Mouse (Mus musculus) macrophage (primary cell): ENCODE data around the gene Gm28305. TPM values are rescaled to one million over a fixed set of nuclear protein-coding genes. Genes with fewer than 3 reads are reported as not detected.

ENCODE experiments used
- H3K27ac ChIP-seq: fragments of 350-480 bp; formaldehyde crosslinking; 2 replicates; pipeline ENCODE4 v1.9.0; 2021
- H3K36me3 ChIP-seq: fragments of 350-480 bp; formaldehyde crosslinking; 2 replicates; pipeline ENCODE4 v1.9.0; 2021; ENCODE audit errors: inconsistent target
- H3K4me3 ChIP-seq: fragments of 350-480 bp; formaldehyde crosslinking; 2 replicates; pipeline ENCODE4 v1.9.0; 2021; ENCODE audit errors: inconsistent target
- H3K79me2 ChIP-seq: fragments of 350-480 bp; formaldehyde crosslinking; 2 replicates; pipeline ENCODE4 v1.9.0; 2021; ENCODE audit errors: inconsistent target
- WGBS: methylation state at CpG from one replicate; pipeline ENCODE4 v1.1.7; 2026; ENCODE audit warnings: inconsistent platforms; ENCODE audit not compliant: missing documents; 5-methylcytosine and 5-hydroxymethylcytosine counted together
- polyA plus RNA-seq: library from polyadenylated mRNA; stranded (reverse); fragments of 250-400 nt; gene quantifications from 3 replicates; pipeline ENCODE4 v1.2.4, GENCODE M21; 2018; ENCODE audit warnings: inconsistent platforms
- total RNA-seq, 78 experiments: library from RNA; depleted of rRNA; stranded (reverse); fragments of 250-400 nt; gene quantifications; 1 replicate in 9 of 78; 2 replicates in 24 of 78; 3 replicates in 43 of 78; 4 replicates in 2 of 78; pipeline ENCODE4 v1.2.4; 2018; ENCODE audit warnings: inconsistent platforms in 56 of 78

Gm28305 gene
- total RNA-seq (2018; cell fraction: chromatin; rRNA removed) = not detected
- total RNA-seq (2018; cell fraction: cytosol; rRNA removed) = not detected
- total RNA-seq (2018; cell fraction: nucleus; rRNA removed) = not detected
- not detected in 3 replicates for polyA plus RNA-seq

- Histone ChIP-seq H3K36me3 (no peaks in the 10 kb centered on the region), H3K27ac (no peak within 1 kb of the TSS), H3K4me3 (no peak within 1 kb of the TSS), H3K79me2 (no peaks in the 10 kb centered on the region)
- WGBS = 86% methylated on average over 2 of the region's 2 CpGs
These were observed at the start of gene Gm28305 for GRCm38 (mm10) chr9:104040362-104040761. Gene Gm28305 (plus strand): TSS chr9:104040662.

GRCm38 (mm10) chr9:103996496-103996895 lies 44.0 kb upstream of the Gm28305 start:
- Histone ChIP-seq H3K79me2 (no peaks in the 10 kb centered on the region), H3K27ac (no peak overlapping the region), H3K4me3 (no peak overlapping the region), H3K36me3 (no peaks in the 10 kb centered on the region)
- 5% methylated on average over 2 of the region's 2 CpGs for WGBS

GRCm38 (mm10) chr9:104000601-104001000 lies 39.9 kb upstream of the Gm28305 start:
- 63% methylated on average over 3 of the region's 3 CpGs for WGBS
- Histone ChIP-seq H3K79me2 (no peaks in the 10 kb centered on the region), H3K27ac (no peak overlapping the region), H3K36me3 (no peaks in the 10 kb centered on the region), H3K4me3 (no peak overlapping the region)

GRCm38 (mm10) chr9:104001921-104002859 lies 38.3 kb upstream of the Gm28305 start, which contains the start of gene Nphp3:
Gene Nphp3 (plus strand): TSS chr9:104002544.
- WGBS = 2% methylated on average over 47 of the region's 55 CpGs
- Histone ChIP-seq H3K27ac (peak within 1 kb of the TSS; percentile 78), H3K4me3 (peak within 1 kb of the TSS; percentile 55)

GRCm38 (mm10) chr9:104002913-104003330 lies 37.5 kb upstream of the Gm28305 start:
- no peak overlapping the region for H3K27ac ChIP-seq
- no peaks in the 10 kb centered on the region for H3K79me2 ChIP-seq
- peak overlapping the region; percentile 21 for H3K4me3 ChIP-seq
- no peaks in the 10 kb centered on the region for H3K36me3 ChIP-seq
- WGBS = under 1% methylated on average over 37 of the region's 37 CpGs

More at GRCm38 (mm10) chr9:104001921-104002859, 38.3 kb upstream of the Gm28305 start, which contains the start of gene Nphp3:
- no peaks in the 10 kb centered on the region for H3K36me3 ChIP-seq
- H3K79me2 ChIP-seq = no peaks in the 10 kb centered on the region

GRCm38 (mm10) chr9:104014526-104014925 lies 25.9 kb upstream of the Gm28305 start:
- WGBS = 100% methylated on average over 1 of the region's 1 CpGs
- H3K36me3 ChIP-seq = no peaks in the 10 kb centered on the region
- no peak overlapping the region for H3K4me3 ChIP-seq
- H3K27ac ChIP-seq = no peak overlapping the region
- H3K79me2 ChIP-seq = no peaks in the 10 kb centered on the region

GRCm38 (mm10) chr9:104021026-104021425 lies 19.4 kb upstream of the Gm28305 start:
- Histone ChIP-seq H3K4me3 (no peak overlapping the region), H3K27ac (no peak overlapping the region), H3K79me2 (no peaks in the 10 kb centered on the region), H3K36me3 (no peaks in the 10 kb centered on the region)
- 96% methylated on average over 10 of the region's 10 CpGs for WGBS

- 98% methylated on average over 7 of the region's 8 CpGs for WGBS
- H3K36me3 ChIP-seq = no peaks in the 10 kb centered on the region
- H3K27ac ChIP-seq = no peak overlapping the region
- H3K4me3 ChIP-seq = no peak overlapping the region
- no peaks in the 10 kb centered on the region for H3K79me2 ChIP-seq
These were observed 13.3 kb upstream of the Gm28305 start for GRCm38 (mm10) chr9:104027186-104027585.

- no peaks in the 10 kb centered on the region for H3K36me3 ChIP-seq
- no peak overlapping the region for H3K27ac ChIP-seq
- H3K4me3 ChIP-seq = no peak overlapping the region
- WGBS = 96% methylated on average over 11 of the region's 11 CpGs
- no peaks in the 10 kb centered on the region for H3K79me2 ChIP-seq
These were observed 10.6 kb upstream of the Gm28305 start for GRCm38 (mm10) chr9:104029861-104030260.

GRCm38 (mm10) chr9:104034231-104034630 lies 6.2 kb upstream of the Gm28305 start:
- H3K27ac ChIP-seq = no peak overlapping the region
- WGBS = 90% methylated on average over 8 of the region's 8 CpGs

GRCm38 (mm10) chr9:104034718-104035117 lies 5.7 kb upstream of the Gm28305 start:
- H3K79me2 ChIP-seq = no peaks in the 10 kb centered on the region
- H3K27ac ChIP-seq = no peak overlapping the region
- WGBS = 94% methylated on average over 6 of the region's 6 CpGs

More at GRCm38 (mm10) chr9:104034231-104034630, 6.2 kb upstream of the Gm28305 start:
- no peaks in the 10 kb centered on the region for H3K36me3 ChIP-seq
- H3K79me2 ChIP-seq = no peaks in the 10 kb centered on the region
- H3K4me3 ChIP-seq = no peak overlapping the region

GRCm38 (mm10) chr9:104035261-104036015 lies 5.0 kb upstream of the Gm28305 start:
- H3K27ac ChIP-seq = no peak overlapping the region
- H3K36me3 ChIP-seq = no peaks in the 10 kb centered on the region
- no peak overlapping the region for H3K4me3 ChIP-seq
- H3K79me2 ChIP-seq = no peaks in the 10 kb centered on the region
- WGBS = 60% methylated on average over 22 of the region's 24 CpGs

More at GRCm38 (mm10) chr9:104034718-104035117, 5.7 kb upstream of the Gm28305 start:
- no peak overlapping the region for H3K4me3 ChIP-seq
- H3K36me3 ChIP-seq = no peaks in the 10 kb centered on the region

GRCm38 (mm10) chr9:104038266-104038665 lies 2.2 kb upstream of the Gm28305 start:
- H3K79me2 ChIP-seq = no peaks in the 10 kb centered on the region
- no peak overlapping the region for H3K4me3 ChIP-seq
- H3K27ac ChIP-seq = no peak overlapping the region
- no peaks in the 10 kb centered on the region for H3K36me3 ChIP-seq
- 96% methylated on average over 11 of the region's 13 CpGs for WGBS

- no peak overlapping the region for H3K27ac ChIP-seq
- H3K79me2 ChIP-seq = no peaks in the 10 kb centered on the region
- no peak overlapping the region for H3K4me3 ChIP-seq
- no peaks in the 10 kb centered on the region for H3K36me3 ChIP-seq
- 78% methylated on average over 21 of the region's 21 CpGs for WGBS
These were observed 1.3 kb upstream of the Gm28305 start for GRCm38 (mm10) chr9:104039031-104039695.
